Mouse (Mus musculus): ENCODE results near the gene Slc38a2.

GRCm38 (mm10) chr15:96747551-96747950 is 48.0 kb upstream of the Slc38a2 start:
- TF ChIP-seq FLI1 (IDR thresholded peaks at IDR 0.05; ENCODE audit: low read length) (no peak), GATA1 (IDR thresholded peaks at IDR 0.05; ENCODE audit: borderline replicate concordance, low read length) (no peak)
